In genomic region chr3:131573555-131573954, GRCm38 (mm10) we compare ENCODE assay signal across 17 mouse cellular contexts. TPM values are rescaled to one million over a fixed set of nuclear protein-coding genes. Genes with fewer than 3 reads are reported as not detected.
DNase-seq lines count a peak whose midpoint lies in the region; ATAC-seq and TF ChIP-seq lines count a peak whose summit lies in the region.
"Had no signal": no experiment of that assay in that cellular context is flagged by ENCODE, and none has a peak within 500 bp of the region (broad histone marks: within the 10 kb centered on the region; RNA-seq: fewer than 3 reads in every experiment).

No protein-coding gene starts in this region.

- H3K9ac ChIP-seq in lung, postnatal 0 days (replicated peaks; ENCODE audit: low read depth), result no peak overlapping the region
- H3K9ac ChIP-seq: embryonic facial prominence, embryonic 12.5 days; forebrain, embryonic 13.5 days; hindbrain, embryonic 12.5 days; liver, embryonic 14.5 days; midbrain, embryonic 15.5 days had no signal

- no peaks in the 10 kb centered on the region for H3K4me1 ChIP-seq in lung, adult 2 months (ENCODE audit: control insufficient read depth, insufficient read depth, low read length)
- H3K4me1 ChIP-seq in lung, postnatal 0 days (ENCODE audit: insufficient read depth, low read depth, low read length), result no peaks in the 10 kb centered on the region
- H3K4me1 ChIP-seq: embryonic facial prominence, embryonic 12.5 days; forebrain, embryonic 13.5 days; hindbrain, embryonic 12.5 days; midbrain, embryonic 15.5 days had no signal

- ATAC-seq in cerebellum, adult (ENCODE audit: insufficient number of reproducible peaks, low FRiP score, low TSS enrichment), result peak; percentile 41; the same call in 1 of the 2 replicates
- no peak for ATAC-seq in lung, postnatal 0 days
- ATAC-seq: forebrain, embryonic 13.5 days; midbrain, embryonic 15.5 days had no signal

- no peaks in the 10 kb centered on the region for H3K27me3 ChIP-seq in lung, postnatal 0 days (replicated peaks; ENCODE audit: insufficient read depth, low read length)
- H3K27me3 ChIP-seq: embryonic facial prominence, embryonic 12.5 days; forebrain, embryonic 13.5 days; hindbrain, embryonic 12.5 days; midbrain, embryonic 15.5 days had no signal

- no peak overlapping the region for H3K4me3 ChIP-seq in lung, adult 2 months (replicated peaks; ENCODE audit: extremely low read depth, low read depth, low read length)
- H3K4me3 ChIP-seq in lung, postnatal 0 days (ENCODE audit: low read depth, low read length), result no peak overlapping the region
- H3K4me3 ChIP-seq: embryonic facial prominence, embryonic 12.5 days; forebrain, embryonic 13.5 days; hindbrain, embryonic 12.5 days; midbrain, embryonic 15.5 days had no signal

- no peak for DNase-seq in cerebellum, adult 11-12 months
- peak; percentile 33 for DNase-seq in lung, adult 2 months
- DNase-seq in lung, postnatal 14 days, result no peak
- DNase-seq in kidney, adult 9 months, result peak; percentile 57
- peak; percentile 20 for DNase-seq in lung, postnatal 0 days (ENCODE audit: low spot score)
- DNase-seq in left cerebral cortex, adult 11 months (ENCODE audit: low spot score), result no peak
- DNase-seq in frontal cortex, postnatal 36 days (ENCODE audit: low spot score in 2 of 2), result no peak
- DNase-seq: adrenal gland, postnatal 10 days; cerebellum, adult 9-11 months; heart, adult 18-20 months; right cerebral cortex, postnatal 25 days had no signal

- H3K27ac ChIP-seq in lung, postnatal 0 days (ENCODE audit: low read length), result no peak overlapping the region
- H3K27ac ChIP-seq: embryonic facial prominence, embryonic 12.5 days; forebrain, embryonic 13.5 days; hindbrain, embryonic 12.5 days; liver, embryonic 14.5 days; midbrain, embryonic 15.5 days had no signal

- H3K36me3 ChIP-seq in lung, postnatal 0 days (ENCODE audit: insufficient read depth, low read length), result no peaks in the 10 kb centered on the region
- H3K36me3 ChIP-seq: embryonic facial prominence, embryonic 12.5 days; hindbrain, embryonic 12.5 days; midbrain, embryonic 15.5 days had no signal

- H3K9me3 ChIP-seq in lung, postnatal 0 days (ENCODE audit: low read length), result no peaks in the 10 kb centered on the region
- H3K9me3 ChIP-seq: embryonic facial prominence, embryonic 12.5 days; forebrain, embryonic 13.5 days; hindbrain, embryonic 12.5 days; midbrain, embryonic 15.5 days had no signal

- no peak for TF ChIP-seq POLR2A in lung, adult 2 months (IDR thresholded peaks at IDR 0.05; ENCODE audit: borderline replicate concordance, extremely low read depth, low read depth, low read length)

- TF ChIP-seq EP300 in lung, postnatal 0 days (IDR thresholded peaks at IDR 0.05), result no peak

- no peak for TF ChIP-seq CTCF in lung, adult 2 months (IDR thresholded peaks at IDR 0.05; ENCODE audit: insufficient read depth, low read length)
- no peak for TF ChIP-seq CTCF in lung, postnatal 0 days (IDR thresholded peaks at IDR 0.05)

- 72% methylated on average over 3 of the region's 3 CpGs for WGBS in lung, adult 2 months
- 50% methylated on average over 3 of the region's 3 CpGs for WGBS in lung, postnatal 0 days

- no peak overlapping the region for H3K4me2 ChIP-seq in lung, postnatal 0 days (replicated peaks; ENCODE audit: low read depth, low read length)
- H3K4me2 ChIP-seq: embryonic facial prominence, embryonic 12.5 days; forebrain, embryonic 13.5 days; hindbrain, embryonic 12.5 days; midbrain, embryonic 15.5 days had no signal

RNA-seq across cellular contexts. Expression of gene Papss1, which starts 9.0 kb away (rescaled TPM):
- polyA plus RNA-seq in lung, adult 2 months (2012; rRNA removed), result 26.0 and 36.0 TPM in 2 replicates
- 45.9 and 50.4 TPM in 2 replicates for polyA plus RNA-seq in lung, postnatal 0 days (2015; fragmentation: Nextera tagmentation; extraction: Ambion mirVana)

Comparison
In these comparisons a context has a peak if more than half of its experiments do, and no peak if none do; other contexts are left out.
1. DNase-seq: peak in lung, adult 2 months (single experiment), kidney, adult 9 months (single experiment) and lung, postnatal 0 days (single experiment); none in cerebellum, adult 11-12 months (single experiment), lung, postnatal 14 days (single experiment), left cerebral cortex, adult 11 months (single experiment) and frontal cortex, postnatal 36 days (0 of 2).